Mouse (Mus musculus) brown adipose tissue, adult 24 weeks (tissue): ENCODE measurements at regions not wholly inside any gene's neighbourhood (a gene's known extent, or its start where the extent isn't known, plus 50 kb on each side); places are given as distances from the start of the nearest gene placed in this dataset.

Experiments used
- H3K27ac ChIP-seq: fragments of 200-500 bp; replicated peaks from 2 replicates; pipeline ENCODE4 v1.5.1; 2012; ENCODE audit warnings: low read depth, mild to moderate bottlenecking, low read length
- H3K4me1 ChIP-seq: fragments of 200-500 bp; 2 replicates; pipeline ENCODE4 v1.6.1; 2012; ENCODE audit warnings: low read length, mixed read lengths; ENCODE audit not compliant: control insufficient read depth, insufficient read depth, insufficient read length
- H3K4me3 ChIP-seq: fragments of 200-500 bp; 2 replicates; pipeline ENCODE4 v1.5.1; 2012; ENCODE audit warnings: low read depth, mild to moderate bottlenecking, low read length, moderate library complexity; ENCODE audit not compliant: insufficient read depth

DNA sequence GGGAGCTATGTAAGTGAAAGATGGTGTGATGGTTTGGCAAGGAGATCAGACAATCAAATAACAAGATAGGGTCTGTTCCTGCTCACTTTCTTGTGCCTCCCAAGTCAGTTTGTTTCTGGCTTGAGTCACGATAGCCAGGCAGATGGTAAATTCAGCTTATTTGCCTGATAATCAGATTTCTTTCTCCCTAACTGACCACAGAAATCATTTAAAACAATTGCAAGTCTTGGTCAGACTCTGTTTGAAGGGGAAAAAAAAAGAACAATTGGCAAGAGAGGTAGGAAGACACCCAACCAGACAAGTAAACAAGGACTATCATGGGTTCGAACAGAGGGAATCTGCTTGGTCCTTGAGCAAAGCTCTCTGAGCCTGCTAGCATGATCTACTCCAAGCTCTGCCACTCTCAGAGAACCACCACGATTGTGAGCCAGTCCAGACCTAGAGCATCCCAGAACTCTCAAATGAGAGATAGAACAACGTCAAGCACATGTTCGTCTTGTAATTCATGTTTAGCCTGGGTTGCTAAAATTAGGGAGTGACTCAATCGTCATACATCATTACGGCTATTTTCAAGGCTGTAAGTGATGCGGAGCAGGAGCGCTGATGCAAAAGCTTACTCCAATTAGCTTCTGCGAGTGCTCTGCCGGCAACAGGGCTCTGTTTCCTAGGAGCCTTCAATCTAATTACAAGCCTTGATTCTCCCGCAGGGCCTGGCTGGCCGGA is 699.3 kb upstream of the Cited2 start:
- Histone ChIP-seq H3K27ac (no peak overlapping the region), H3K4me3 (no peak overlapping the region), H3K4me1 (no peaks in the 10 kb centered on the region)

DNA sequence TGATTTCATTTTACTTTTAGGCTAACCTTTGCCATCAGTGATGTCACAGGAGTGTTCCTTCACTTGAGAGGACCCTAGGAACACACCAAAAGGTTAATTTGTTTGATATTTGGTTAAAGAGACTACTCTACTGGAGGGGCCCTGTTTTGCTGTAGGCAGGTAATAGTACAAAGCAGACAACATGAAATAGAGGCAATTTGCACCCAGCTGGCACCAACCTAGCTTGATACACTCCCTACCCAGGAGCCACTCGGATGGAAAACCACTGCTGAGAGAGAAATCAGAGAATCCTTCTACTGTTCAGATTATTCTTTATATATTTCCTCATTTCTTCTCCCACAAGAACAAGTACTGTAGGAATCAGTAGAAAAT is 698.7 kb upstream of the Cited2 start:
- Histone ChIP-seq H3K4me3 (no peak overlapping the region), H3K27ac (no peak overlapping the region), H3K4me1 (no peaks in the 10 kb centered on the region)

DNA sequence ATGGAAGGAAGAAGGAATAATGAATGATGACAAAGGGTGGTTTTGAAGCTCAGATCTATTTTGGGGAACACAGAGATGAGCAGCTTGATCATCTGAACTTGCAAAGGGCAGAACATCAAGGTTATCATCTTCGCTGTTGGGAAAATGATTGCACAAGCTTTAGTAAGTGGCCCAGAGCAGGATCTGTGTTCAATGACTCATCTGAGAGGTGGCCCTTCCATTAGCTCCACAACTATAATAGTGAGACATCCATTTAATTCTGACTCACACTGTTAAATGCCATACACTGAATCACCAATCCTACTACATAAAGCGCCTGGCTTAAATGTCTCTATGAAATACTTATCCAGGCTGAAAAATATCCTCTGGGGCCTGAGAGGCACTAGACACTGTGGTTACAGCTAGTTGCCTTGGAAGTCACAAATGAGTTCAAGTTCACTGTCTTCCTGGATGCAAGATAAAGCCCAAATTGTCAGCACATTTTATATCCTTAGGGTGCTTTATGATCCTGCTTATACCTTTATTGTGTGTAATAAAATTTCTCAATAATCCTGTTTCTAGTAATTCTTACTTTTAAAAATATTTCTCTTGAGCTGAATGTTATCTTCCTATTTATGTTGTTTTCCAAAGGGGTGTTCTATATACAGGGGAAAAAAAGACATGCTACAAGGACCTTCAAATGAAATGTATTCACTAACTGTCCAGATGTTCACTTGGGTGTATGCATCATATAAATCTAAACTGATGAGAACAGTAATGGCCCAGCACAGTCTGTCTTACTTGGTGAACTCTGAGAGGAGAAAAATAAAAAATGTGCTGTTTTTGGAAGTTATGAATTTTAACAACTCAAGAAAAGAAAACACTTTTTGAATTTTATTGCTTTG is 687.9 kb upstream of the Cited2 start:
- H3K27ac ChIP-seq = no peak overlapping the region

DNA sequence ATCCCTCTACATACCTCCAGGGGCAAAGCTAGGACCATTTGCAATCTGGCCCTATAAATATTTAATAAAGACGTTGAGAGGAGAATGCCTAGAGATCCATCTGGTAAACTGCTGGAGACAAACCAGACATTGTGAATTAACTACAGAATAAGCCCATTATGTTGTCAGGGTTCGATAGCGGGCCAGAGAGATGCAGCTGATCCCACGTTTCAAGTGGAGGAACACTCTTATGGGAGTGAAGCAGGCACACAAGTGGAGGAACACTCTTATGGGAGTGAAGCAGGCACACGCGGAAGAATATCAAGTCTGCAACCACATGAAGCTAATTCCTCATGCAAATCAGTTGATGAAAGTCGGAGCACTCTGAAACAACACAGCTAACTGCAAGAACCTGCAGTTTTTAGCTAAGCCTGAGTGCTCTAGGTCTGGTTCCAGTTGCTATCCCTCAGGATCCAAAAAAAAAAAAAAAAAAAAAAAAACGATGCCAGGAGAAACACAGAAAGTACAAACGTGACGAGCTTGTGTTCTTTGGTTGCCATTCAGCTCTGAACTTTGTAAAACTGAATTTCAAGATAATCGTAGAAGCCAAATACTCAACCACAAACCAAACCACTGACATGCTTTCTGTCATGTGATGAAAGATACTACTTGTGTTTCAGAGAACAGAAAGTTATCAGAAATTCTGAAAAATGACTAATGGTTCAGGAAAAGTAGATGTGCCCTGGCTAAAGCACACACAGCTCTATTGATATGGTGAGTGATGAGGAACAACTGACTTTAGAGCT is 684.6 kb upstream of the Cited2 start:
- no peak overlapping the region for H3K27ac ChIP-seq
- H3K4me1 ChIP-seq = no peaks in the 10 kb centered on the region
- no peak overlapping the region for H3K4me3 ChIP-seq

More for the DNA sequence above, 687.9 kb upstream of the Cited2 start:
- no peaks in the 10 kb centered on the region for H3K4me1 ChIP-seq
- no peak overlapping the region for H3K4me3 ChIP-seq

DNA sequence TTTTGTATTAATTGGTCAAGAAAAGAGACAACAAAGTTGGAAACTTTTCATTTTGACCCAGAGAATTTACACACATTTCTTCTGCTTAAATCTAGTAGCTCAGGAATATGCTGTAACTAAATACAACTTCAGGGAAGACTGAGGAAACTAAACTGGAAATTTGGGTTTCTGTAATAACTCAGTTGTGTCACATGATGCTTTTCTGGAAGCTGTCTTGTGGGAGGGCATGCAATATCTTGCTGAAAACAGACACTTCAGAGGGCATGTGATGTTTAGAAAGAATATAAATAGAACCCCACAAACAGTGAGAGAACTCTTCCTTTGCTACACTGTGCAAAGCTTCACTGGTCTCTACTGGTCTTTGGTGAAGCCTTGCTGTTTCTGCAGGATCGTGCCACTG is 680.9 kb upstream of the Cited2 start:
- Histone ChIP-seq H3K4me1 (no peaks in the 10 kb centered on the region), H3K4me3 (no peak overlapping the region), H3K27ac (no peak overlapping the region)

DNA sequence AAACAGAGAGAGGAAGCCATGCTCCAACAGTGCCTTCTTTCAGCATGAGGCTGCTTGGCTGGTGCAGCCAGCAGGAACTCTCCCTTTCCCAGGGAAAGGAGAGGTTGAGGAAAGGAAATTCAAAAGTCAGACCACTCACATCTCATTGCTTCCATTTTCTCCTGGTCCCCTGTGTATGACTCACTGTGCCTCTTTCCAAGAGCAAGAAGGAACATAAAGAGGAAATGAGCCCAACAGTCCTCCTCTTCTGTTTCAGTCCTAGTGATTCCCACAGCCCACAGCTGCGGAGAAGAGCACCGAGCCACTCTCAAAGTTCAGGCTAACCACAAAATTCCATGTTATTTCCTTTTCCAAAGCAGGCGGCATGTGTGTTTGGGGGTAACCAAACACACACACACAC is 680.0 kb upstream of the Cited2 start:
- Histone ChIP-seq H3K27ac (no peak overlapping the region), H3K4me1 (no peaks in the 10 kb centered on the region), H3K4me3 (no peak overlapping the region)

DNA sequence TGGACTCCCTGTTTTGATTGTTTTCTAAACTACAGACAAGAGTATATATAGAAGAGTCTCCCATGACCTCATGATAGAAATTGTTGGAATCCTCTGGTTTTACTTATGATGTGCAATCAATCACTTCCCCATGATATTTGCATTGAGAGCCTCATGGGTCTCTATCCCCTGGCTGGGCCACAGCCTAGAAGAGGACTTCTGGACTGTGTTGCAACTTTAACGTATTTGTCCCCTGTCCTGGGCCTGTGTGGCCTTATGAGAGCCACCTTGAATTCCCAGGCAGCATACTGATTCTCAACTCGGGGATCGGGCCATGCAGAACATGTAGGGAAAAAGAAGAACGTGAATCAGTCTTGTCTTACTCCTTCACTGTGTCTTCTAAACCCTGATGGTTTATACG is 676.3 kb upstream of the Cited2 start:
- Histone ChIP-seq H3K27ac (no peak overlapping the region), H3K4me1 (no peaks in the 10 kb centered on the region), H3K4me3 (no peak overlapping the region)

DNA sequence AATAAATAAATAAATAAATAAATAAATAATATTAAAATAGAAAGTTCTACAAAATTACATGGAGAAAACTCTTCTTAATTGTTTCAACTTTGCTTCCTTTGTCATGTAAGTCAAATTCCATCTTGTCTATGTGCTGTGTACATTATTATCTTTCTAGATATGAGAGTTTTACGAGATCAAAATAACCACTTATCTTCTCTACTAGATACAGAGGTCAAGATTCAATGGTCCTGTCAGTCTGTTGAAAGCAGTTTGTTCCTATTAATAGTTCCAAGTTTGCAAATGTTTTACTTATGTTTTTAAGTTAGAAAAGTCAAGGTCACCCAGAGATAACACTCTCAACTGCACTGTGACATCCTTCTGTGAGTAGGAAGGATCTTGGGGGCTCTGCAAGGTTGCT is 650.1 kb upstream of the Cited2 start:
- Histone ChIP-seq H3K4me3 (no peak overlapping the region), H3K27ac (no peak overlapping the region), H3K4me1 (no peaks in the 10 kb centered on the region; the same call in 1 of the 2 replicates)

DNA sequence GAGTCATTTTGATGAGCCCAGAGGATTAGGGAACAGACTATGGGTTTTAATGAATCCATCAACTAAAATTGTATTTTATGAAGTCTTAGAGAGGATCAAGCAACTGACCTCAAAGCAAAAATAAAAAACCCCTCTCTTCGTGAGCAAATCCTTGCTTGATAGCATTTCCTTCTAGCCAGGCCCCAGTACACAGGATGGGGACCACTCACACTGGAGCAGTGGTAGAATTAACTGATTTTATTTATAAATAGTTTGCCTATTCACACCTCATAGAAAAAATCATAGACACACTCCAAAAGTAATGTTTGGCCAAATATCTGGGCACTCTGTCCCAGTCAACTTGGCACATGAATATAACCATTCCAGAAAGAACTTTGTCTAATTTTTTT is 649.0 kb upstream of the Cited2 start:
- no peak overlapping the region for H3K27ac ChIP-seq
- H3K4me1 ChIP-seq = no peaks in the 10 kb centered on the region; the same call in 1 of the 2 replicates
- no peak overlapping the region for H3K4me3 ChIP-seq

DNA sequence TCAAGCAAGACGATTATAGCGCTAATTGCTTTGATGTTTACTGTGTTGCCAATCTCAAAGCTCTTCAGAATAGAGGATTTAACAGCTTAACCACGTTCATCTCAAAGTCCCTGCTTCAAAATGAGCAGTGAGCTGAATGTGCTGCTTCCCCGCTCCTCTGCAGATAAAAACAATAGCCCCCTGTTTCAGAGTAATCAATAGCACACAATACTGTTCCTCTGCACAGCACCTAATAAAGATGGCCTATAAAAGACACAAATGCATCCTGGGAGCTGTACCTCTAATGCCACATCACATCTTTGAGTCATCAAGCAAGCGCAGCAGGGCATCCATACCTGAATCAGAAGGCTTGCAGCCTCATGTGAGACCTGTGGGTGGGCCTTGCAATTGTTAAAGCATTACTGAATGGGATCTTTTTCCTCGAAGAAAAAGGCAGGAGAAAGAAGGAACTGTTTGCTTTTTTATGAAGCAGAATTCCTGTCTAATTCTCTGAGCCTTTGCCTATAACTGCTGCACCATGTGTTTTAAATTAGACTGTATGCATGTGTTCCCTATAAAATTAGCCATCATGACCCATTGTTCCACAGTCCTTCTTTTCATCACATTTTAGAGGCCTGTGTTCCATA is 648.5 kb upstream of the Cited2 start:
- Histone ChIP-seq H3K4me3 (no peak overlapping the region), H3K4me1 (no peaks in the 10 kb centered on the region; the same call in 1 of the 2 replicates), H3K27ac (no peak overlapping the region)

DNA sequence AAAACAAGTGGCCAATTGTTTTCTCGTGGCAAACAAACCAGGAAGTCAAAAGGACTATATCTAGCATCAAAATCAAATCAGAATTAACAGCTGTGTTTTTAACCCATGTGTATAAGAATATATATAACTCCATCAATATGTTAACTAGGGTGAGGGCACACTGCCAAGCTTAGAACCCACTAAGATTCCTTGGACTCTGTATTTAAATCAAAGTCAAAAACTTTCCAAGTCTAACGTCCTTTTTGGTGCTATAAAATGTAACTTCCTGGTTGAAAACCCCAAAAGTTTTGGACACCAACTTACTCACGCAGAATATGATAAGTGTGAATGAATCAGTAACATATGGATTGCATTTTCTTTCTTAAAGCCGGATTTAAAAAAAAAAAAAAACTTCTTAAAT is 647.9 kb upstream of the Cited2 start:
- Histone ChIP-seq H3K4me1 (no peaks in the 10 kb centered on the region; the same call in 1 of the 2 replicates), H3K27ac (no peak overlapping the region), H3K4me3 (no peak overlapping the region)

DNA sequence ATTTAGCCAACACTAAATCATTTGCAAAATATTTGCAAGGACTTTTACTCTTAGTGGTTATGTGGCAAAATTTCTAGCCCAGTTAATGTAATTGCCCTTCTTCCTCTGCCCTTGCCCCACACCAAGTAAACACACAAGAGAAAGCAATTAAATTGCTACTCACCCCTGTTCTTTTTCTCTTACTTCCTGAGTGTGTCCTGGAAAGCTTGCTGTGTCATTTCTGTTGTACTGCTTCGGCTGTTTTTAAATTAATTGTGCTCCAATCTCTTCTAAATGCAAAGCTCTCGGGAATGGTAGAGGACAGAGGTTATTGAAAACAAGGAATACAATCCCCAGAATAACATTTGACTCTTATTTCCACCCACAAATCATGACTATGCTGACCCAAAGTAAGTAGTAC is 647.4 kb upstream of the Cited2 start:
- Histone ChIP-seq H3K4me1 (no peaks in the 10 kb centered on the region; the same call in 1 of the 2 replicates), H3K4me3 (no peak overlapping the region), H3K27ac (no peak overlapping the region)

DNA sequence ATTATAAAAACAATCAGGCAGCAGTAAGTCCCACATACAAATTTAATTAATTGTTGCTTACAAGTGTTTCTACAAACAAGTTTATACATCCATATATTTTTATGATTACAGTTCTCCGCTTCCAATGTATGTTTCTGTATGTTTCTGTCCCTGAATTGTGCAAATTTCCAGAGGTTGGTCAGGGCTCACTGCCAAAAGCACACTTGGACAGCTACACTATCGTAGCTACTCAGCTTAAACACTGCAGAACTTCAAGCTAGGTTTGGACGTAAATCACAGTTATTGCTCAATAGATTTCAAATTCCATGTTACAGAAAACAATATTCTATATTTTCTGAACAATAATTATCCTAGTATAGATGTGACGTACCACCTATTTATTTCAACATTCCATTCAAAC is 646.8 kb upstream of the Cited2 start:
- no peak overlapping the region for H3K27ac ChIP-seq
- no peaks in the 10 kb centered on the region; the same call in 1 of the 2 replicates for H3K4me1 ChIP-seq
- H3K4me3 ChIP-seq = no peak overlapping the region

DNA sequence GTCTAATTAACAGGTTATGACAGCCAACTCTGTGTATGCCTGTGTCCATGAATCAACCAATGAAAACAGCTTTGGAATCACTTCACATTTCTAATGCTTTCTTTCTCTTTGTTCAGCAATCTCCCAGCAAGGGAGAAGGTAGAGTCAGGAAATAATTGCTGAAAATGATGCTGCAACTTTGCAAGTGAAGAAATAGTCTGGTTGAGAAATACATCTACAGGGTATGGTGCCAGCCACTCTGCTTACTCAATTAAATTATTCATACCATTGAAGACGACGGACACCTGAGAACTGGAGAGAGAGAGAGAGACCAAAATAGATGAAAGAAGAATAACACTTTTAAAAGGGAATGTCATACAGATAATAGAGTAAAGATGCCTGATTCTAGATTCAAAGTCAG is 645.4 kb upstream of the Cited2 start:
- Histone ChIP-seq H3K4me1 (no peaks in the 10 kb centered on the region; the same call in 1 of the 2 replicates), H3K4me3 (no peak overlapping the region), H3K27ac (no peak overlapping the region)

DNA sequence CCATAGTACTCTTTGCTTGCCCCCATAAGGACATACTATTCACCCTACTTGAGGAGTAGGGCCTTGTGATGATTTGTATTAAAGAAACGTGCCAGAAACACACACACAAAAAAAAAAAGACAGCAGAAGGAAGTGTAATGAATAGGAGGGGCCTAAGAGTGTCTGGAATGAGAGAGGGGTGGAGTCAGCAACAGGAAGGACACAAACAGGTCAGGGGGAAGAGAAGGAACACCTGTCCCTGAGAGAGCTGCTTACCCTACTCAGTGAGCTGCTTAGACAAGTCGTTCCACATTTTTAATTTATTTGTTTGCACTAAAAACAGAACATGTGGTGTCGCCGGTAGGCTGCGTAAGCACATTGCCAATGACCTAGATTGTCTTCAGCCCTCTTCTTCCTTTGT is 642.2 kb upstream of the Cited2 start:
- Histone ChIP-seq H3K27ac (no peak overlapping the region), H3K4me3 (no peak overlapping the region), H3K4me1 (no peaks in the 10 kb centered on the region; the same call in 1 of the 2 replicates)
